ENCODE assay signal across 13 mouse cellular contexts in the genomic region with DNA sequence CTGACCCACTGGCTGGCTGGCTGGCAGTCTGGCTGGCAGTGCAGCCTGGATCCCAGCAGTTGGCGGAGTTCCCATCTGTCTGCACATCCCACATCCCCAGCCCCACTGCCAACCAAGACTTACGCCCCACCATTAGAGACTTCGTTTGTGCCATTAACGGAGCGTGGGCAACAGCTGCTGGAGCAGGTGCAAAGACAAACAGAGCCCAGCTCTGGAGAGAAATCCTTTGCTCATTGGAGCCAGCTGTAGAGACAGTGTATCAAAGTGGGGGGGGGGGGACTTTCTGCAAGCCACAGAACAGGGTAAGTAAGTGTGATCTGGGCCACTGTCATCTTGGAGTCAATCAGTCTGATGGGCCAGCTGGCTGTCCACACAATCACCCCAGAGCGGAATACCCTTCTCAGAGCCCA. TPM values are rescaled to one million over a fixed set of nuclear protein-coding genes. Genes with fewer than 3 reads are reported as not detected.
DNase-seq lines count a peak whose midpoint lies in the region; ATAC-seq and TF ChIP-seq lines count a peak whose summit lies in the region.
"Had no signal": no experiment of that assay in that cellular context is flagged by ENCODE, and none has a peak within 500 bp of the region (broad histone marks: within the 10 kb centered on the region; RNA-seq: fewer than 3 reads in every experiment).

No protein-coding gene starts in this region.

- 0 out of 2 replicates have a peak, but pooled peaks cover 10% of the 10 kb centered on the region for H3K4me1 ChIP-seq in neural tube, embryonic 12.5 days
- peaks cover 8% of the 10 kb centered on the region; the same call in 1 of the 2 replicates for H3K4me1 ChIP-seq in limb, embryonic 14.5 days (ENCODE audit: control insufficient read depth, insufficient read depth, low read length)

- DNase-seq in neural tube, embryonic 10.5 days (ENCODE audit: extremely low spot score, low spot score) = no peak
- peak; percentile 42 to 78 for DNase-seq in gastrocnemius, postnatal 4 days (ENCODE audit: low spot score in 2 of 2)
- DNase-seq in limb, embryonic 14.5 days (ENCODE audit: low spot score) = peak; percentile 59
- DNase-seq in right cerebral cortex, postnatal 4 days = peak; percentile 77
- DNase-seq in thymus, postnatal 0 days (ENCODE audit: low spot score) = no peak
- DNase-seq in thymus, postnatal 4 days = no peak
- DNase-seq in adrenal gland, postnatal 4 days (ENCODE audit: low spot score in 2 of 2) = no peak
- DNase-seq: cerebellum, adult 8-10 months; heart, adult 2 months had no signal

- peak; percentile 37; the same call in 1 of the 2 replicates for ATAC-seq in neural tube, embryonic 12.5 days (ENCODE audit: low FRiP score, low read depth)
- ATAC-seq in limb, embryonic 14.5 days (ENCODE audit: low FRiP score, low read depth) = peak; percentile 79; the same call in 1 of the 2 replicates
- ATAC-seq: Patski had no signal

- H3K4me3 ChIP-seq in neural tube, embryonic 12.5 days = no peak overlapping the region
- no peak overlapping the region for H3K4me3 ChIP-seq in limb, embryonic 14.5 days (replicated peaks; ENCODE audit: low read length)
- H3K4me3 ChIP-seq: heart, adult 2 months had no signal

- no peak for TF ChIP-seq POLR2A in limb, embryonic 14.5 days (IDR thresholded peaks at IDR 0.05; ENCODE audit: borderline replicate concordance, extremely low read depth, insufficient read depth, insufficient read length)

- H3K36me3 ChIP-seq in neural tube, embryonic 12.5 days = no peaks in the 10 kb centered on the region
- H3K36me3 ChIP-seq in limb, embryonic 14.5 days (ENCODE audit: control insufficient read depth, insufficient read depth, low read length) = no peaks in the 10 kb centered on the region

- no peak overlapping the region for H3K4me2 ChIP-seq in neural tube, embryonic 12.5 days (replicated peaks)
- H3K4me2 ChIP-seq in limb, embryonic 14.5 days (replicated peaks; ENCODE audit: low read depth, low read length, severe bottlenecking) = no peak overlapping the region

- 57% methylated on average over 6 of the region's 6 CpGs for WGBS in neural tube, embryonic 12.5 days
- 70% methylated on average over 6 of the region's 6 CpGs for WGBS in limb, embryonic 14.5 days

- 0 out of 2 replicates have a peak, but pooled peaks cover 3% of the 10 kb centered on the region for H3K27me3 ChIP-seq in neural tube, embryonic 12.5 days (replicated peaks)
- H3K27me3 ChIP-seq in limb, embryonic 14.5 days (ENCODE audit: control insufficient read depth, insufficient read depth, low read length) = no peaks in the 10 kb centered on the region

- no peaks in the 10 kb centered on the region for H3K9me3 ChIP-seq in neural tube, embryonic 12.5 days
- H3K9me3 ChIP-seq in limb, embryonic 14.5 days (ENCODE audit: control insufficient read depth, low read length) = no peaks in the 10 kb centered on the region

- H3K27ac ChIP-seq in neural tube, embryonic 12.5 days = no peak overlapping the region
- no peak overlapping the region for H3K27ac ChIP-seq in limb, embryonic 14.5 days (replicated peaks; ENCODE audit: low read depth, low read length)
- H3K27ac ChIP-seq: heart, adult 2 months; kidney, postnatal 0 days; macrophage had no signal

- H3K9ac ChIP-seq in neural tube, embryonic 12.5 days = no peak overlapping the region
- no peak overlapping the region for H3K9ac ChIP-seq in limb, embryonic 14.5 days (ENCODE audit: low read depth, low read length, severe bottlenecking)

RNA-seq across cellular contexts. Expression of a gene that starts 52.3 kb away (rescaled TPM):
- polyA plus RNA-seq in neural tube, embryonic 12.5 days (2016; fragmentation: Nextera tagmentation; extraction: Ambion mirVana) = 776 and 823 TPM in 2 replicates
- total RNA-seq in gastrocnemius, postnatal 4 days (2021) = 1,000 to 10,000 TPM; 2,037 to 2,325 TPM
- 8,964 and 9,963 TPM in 2 replicates for polyA plus RNA-seq in limb, embryonic 14.5 days (2012; rRNA removed)
- 1,860 and 2,018 TPM in 2 replicates for polyA plus RNA-seq in limb, embryonic 14.5 days (2014; fragmentation: Nextera tagmentation; extraction: Ambion mirVana)
- polyA plus RNA-seq in thymus, postnatal 0 days (2015; fragmentation: Nextera tagmentation; extraction: Ambion mirVana) = 2,029 and 2,097 TPM in 2 replicates
- 1,000 to 10,000 TPM; 2,291 to 2,466 TPM for total RNA-seq in adrenal gland, postnatal 4 days (2021)

Comparison
In these comparisons a context has a peak if more than half of its experiments do, and no peak if none do; other contexts are left out.
1. DNase-seq: peak in gastrocnemius, postnatal 4 days (2 of 2), limb, embryonic 14.5 days (single experiment) and right cerebral cortex, postnatal 4 days (single experiment); none in neural tube, embryonic 10.5 days (single experiment), thymus, postnatal 0 days (single experiment), thymus, postnatal 4 days (single experiment) and adrenal gland, postnatal 4 days (0 of 2).